ENCODE assay signal across 19 mouse cellular contexts in the genomic region with DNA sequence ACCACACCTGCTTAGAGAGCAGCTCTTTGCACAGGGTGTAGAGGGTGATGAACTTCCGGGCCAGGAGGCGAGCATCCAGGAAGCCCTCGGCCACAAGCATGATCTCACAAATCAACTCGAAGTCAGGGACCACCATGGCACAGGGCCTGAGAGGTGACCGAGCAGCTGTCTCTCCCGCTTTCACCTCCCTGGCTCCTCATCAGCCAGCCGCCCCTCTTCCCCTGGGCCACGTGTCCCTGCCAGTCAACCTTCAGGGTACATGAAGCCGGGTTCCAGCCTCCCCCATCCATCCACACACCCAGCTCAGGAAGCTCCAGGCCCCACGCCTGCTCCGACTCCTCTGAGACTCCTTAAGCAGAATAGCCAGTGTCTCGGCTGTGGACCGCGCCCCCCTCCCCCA.
"Had no signal": no experiment of that assay in that cellular context is flagged by ENCODE, and none has a peak within 500 bp of the region (broad histone marks: within the 10 kb centered on the region; RNA-seq: fewer than 3 reads in every experiment).

No protein-coding gene starts in this region.

- H3K9ac ChIP-seq: limb, embryonic 15.5 days; liver, embryonic 14.5 days; liver, postnatal 0 days; lung, embryonic 14.5 days; neural tube, embryonic 13.5 days had no signal

- H3K27me3 ChIP-seq: limb, embryonic 15.5 days; neural tube, embryonic 13.5 days had no signal

- H3K4me1 ChIP-seq: neural tube, embryonic 13.5 days had no signal

- ATAC-seq: intestine, embryonic 16.5 days; liver, postnatal 0 days; lung, postnatal 0 days had no signal

- H3K4me2 ChIP-seq: limb, embryonic 15.5 days; liver, embryonic 11.5 days; lung, embryonic 14.5 days; midbrain, embryonic 11.5 days; neural tube, embryonic 13.5 days had no signal

- H3K4me3 ChIP-seq: layer of hippocampus, adult 2 months; limb, embryonic 15.5 days; neural tube, embryonic 13.5 days had no signal

- DNase-seq: kidney, adult 18-20 months; kidney, adult 9 months; kidney, postnatal 25 days; layer of hippocampus, adult 9-11 months; liver, postnatal 0 days; lung, embryonic 14.5 days; midbrain, embryonic 14.5 days; thymus, adult 18-20 months; thymus, postnatal 36 days had no signal

- H3K27ac ChIP-seq: kidney, postnatal 0 days; layer of hippocampus, adult 2 months; limb, embryonic 15.5 days; liver, embryonic 14.5 days; macrophage; neural tube, embryonic 13.5 days had no signal

- H3K36me3 ChIP-seq: limb, embryonic 15.5 days; neural tube, embryonic 13.5 days had no signal

- H3K9me3 ChIP-seq: limb, embryonic 15.5 days; neural tube, embryonic 13.5 days had no signal
